Mouse (Mus musculus) hindbrain, embryonic 16.5 days (tissue): ENCODE measurements around the gene Smoc1. TPM values are rescaled to one million over a fixed set of nuclear protein-coding genes. Genes with fewer than 3 reads are reported as not detected.

ENCODE experiments used
- ATAC-seq: fragments of 200-750 bp; cut with Nextera tagmentation; 2 replicates; pipeline ENCODE4 v1.8.0; 2017; ENCODE audit warnings: moderate TSS enrichment, moderate library complexity
- H3K27ac ChIP-seq: fragments of 300-500 bp; sonication (generic); 2 replicates; pipeline ENCODE4 v1.5.1; 2014; ENCODE audit warnings: low read depth, mild to moderate bottlenecking, control low read depth, low read length, moderate library complexity
- H3K27me3 ChIP-seq: fragments of 300-500 bp; sonication (generic); replicated peaks from 2 replicates; pipeline ENCODE4 v1.6.1; 2014; ENCODE audit warnings: low read length; ENCODE audit not compliant: control insufficient read depth, insufficient read depth
- H3K36me3 ChIP-seq: fragments of 300-500 bp; sonication (generic); 2 replicates; pipeline ENCODE4 v1.6.1; 2014; ENCODE audit warnings: mild to moderate bottlenecking, low read length, moderate library complexity, mixed read lengths; ENCODE audit not compliant: control insufficient read depth, insufficient read depth
- H3K4me1 ChIP-seq: fragments of 300-500 bp; sonication (generic); 2 replicates; pipeline ENCODE4 v1.6.1; 2014; ENCODE audit warnings: low read depth, low read length; ENCODE audit not compliant: control insufficient read depth, insufficient read depth
- H3K4me2 ChIP-seq: fragments of 300-500 bp; sonication (generic); 2 replicates; pipeline ENCODE4 v1.6.1; 2014; ENCODE audit warnings: mild to moderate bottlenecking, low read length, control low read depth, moderate library complexity
- H3K4me3 ChIP-seq: fragments of 300-500 bp; sonication (generic); 2 replicates; pipeline ENCODE4 v1.5.1; 2014; ENCODE audit warnings: mild to moderate bottlenecking, low read length, control low read depth, moderate library complexity
- H3K9ac ChIP-seq: fragments of 300-500 bp; sonication (generic); 2 replicates; pipeline ENCODE4 v1.6.1; 2014; ENCODE audit warnings: low read depth, mild to moderate bottlenecking, control low read depth, low read length, moderate library complexity
- H3K9me3 ChIP-seq: fragments of 300-500 bp; sonication (generic); 2 replicates; pipeline ENCODE4 v1.6.1; 2014; ENCODE audit warnings: mild to moderate bottlenecking, low read length, moderate library complexity; ENCODE audit not compliant: control insufficient read depth
- WGBS: fragments of 180-500 bp; shearing (Covaris S2); extraction: QIAGEN DNeasy Blood & Tissue Kit; methylation state at CpG from one replicate; pipeline ENCODE4 v1.1.7; 2014; 5-methylcytosine and 5-hydroxymethylcytosine counted together
- polyA plus RNA-seq: library from polyadenylated mRNA; unstranded; fragments of >200 nt; fragmentation: Nextera tagmentation; extraction: Ambion mirVana; gene quantifications from 2 replicates; pipeline ENCODE4 v1.2.1, GENCODE M21; 2015

The Smoc1 gene
- polyA plus RNA-seq, result 34.3 and 36.3 TPM in 2 replicates

DNA sequence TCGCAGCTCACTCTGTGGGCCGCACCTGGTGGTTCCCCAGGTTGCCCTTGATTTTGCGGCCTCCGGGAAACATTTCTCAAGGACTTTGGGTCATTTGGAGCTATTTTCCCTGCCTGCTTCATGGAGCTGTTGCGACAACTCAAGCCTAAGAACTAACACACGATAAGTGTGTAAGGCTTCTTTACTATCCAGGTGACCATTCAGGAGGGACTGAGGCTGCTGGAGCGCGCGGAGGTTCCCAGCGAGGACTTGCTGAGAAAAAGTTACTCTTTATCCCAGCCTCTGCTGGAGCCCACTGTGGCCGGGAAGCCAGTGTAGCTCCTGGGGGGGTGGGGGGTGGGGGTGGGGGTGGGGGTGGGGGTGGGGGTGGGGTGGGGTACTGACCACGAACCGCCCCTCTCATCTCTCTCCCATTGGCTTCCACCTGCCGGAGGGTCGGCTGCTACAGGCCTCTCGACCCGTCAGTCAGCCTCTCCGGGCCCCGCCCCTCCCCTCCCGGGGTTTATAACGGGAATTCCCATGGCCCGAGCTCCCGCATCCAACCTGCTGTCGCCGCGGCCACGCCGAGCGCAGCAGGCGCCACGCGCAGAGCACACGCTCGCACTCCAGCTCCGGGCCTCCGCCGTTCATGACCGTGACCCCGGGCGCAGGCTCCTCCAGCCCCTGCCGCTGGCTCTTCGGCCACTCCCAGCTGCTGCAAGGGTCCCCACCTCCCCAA, at the start of gene Smoc1:
TSS of gene Smoc1 (plus strand) at position 532 of the 718 bp plus-strand sequence.
- Histone ChIP-seq H3K9ac (peak within 1 kb of the TSS; percentile 85), H3K27ac (peak within 1 kb of the TSS; percentile 73; the same call in 1 of the 2 replicates), H3K36me3 (no peaks in the 10 kb centered on the region), H3K9me3 (no peaks in the 10 kb centered on the region), H3K27me3 (no peaks in the 10 kb centered on the region), H3K4me3 (peak within 1 kb of the TSS; percentile 79), H3K4me1 (peaks cover 4% of the 10 kb centered on the region), H3K4me2 (peak within 1 kb of the TSS; percentile 82)
- ATAC-seq, result peak; percentile 95
- 4% methylated on average over 34 of the region's 42 CpGs for WGBS

DNA sequence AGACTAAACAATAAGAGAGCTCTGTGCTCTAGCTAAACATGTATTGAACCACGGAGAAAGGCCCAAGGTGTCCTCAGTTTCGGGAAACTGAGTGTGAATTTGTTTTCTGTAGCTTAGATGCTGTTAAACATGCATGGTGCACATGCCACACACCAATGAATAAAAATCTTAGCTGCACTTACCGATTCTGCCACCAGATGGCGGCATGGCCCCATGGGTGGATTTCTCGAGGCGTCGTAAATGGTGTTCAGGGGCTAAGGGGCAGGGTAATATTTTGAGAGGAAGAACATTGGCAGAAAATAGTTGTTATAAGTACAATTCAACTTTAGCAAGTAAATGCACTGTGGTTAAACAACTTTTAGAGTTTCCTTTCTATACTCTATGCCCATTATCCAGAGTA, 44.3 kb upstream of the Smoc1 start:
- Histone ChIP-seq H3K27ac (no peak overlapping the region), H3K4me2 (no peak overlapping the region), H3K27me3 (no peaks in the 10 kb centered on the region), H3K9ac (no peak overlapping the region), H3K4me3 (no peak overlapping the region), H3K4me1 (no peaks in the 10 kb centered on the region), H3K36me3 (no peaks in the 10 kb centered on the region), H3K9me3 (no peaks in the 10 kb centered on the region)
- 2% methylated on average over 7 of the region's 7 CpGs for WGBS
- ATAC-seq, result 0 out of 2 replicates have a peak, but pooled peaks have one; percentile 60

DNA sequence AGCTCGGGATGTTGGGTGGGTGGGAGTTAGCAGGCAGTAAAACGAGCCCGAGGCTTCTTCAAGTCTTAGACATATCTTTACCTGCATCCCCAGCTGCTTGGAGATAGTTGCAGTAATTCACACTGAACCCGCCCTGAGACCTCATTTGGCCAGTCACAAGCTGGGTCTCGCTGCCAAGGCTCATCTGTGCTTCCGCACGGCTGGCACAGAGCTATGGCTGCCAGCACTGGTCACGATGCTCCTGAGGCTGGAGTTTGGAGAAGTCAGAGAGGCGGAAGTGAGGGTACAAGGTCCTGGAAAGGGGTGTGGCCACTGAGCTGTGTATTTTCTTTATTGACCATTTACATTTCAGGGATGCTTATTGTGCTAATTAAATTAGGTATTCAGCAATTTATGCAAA, 42.9 kb upstream of the Smoc1 start:
- ATAC-seq, result no peak
- Histone ChIP-seq H3K36me3 (no peaks in the 10 kb centered on the region), H3K4me1 (no peaks in the 10 kb centered on the region), H3K9ac (no peak overlapping the region), H3K27ac (no peak overlapping the region), H3K9me3 (no peaks in the 10 kb centered on the region), H3K4me2 (no peak overlapping the region), H3K27me3 (no peaks in the 10 kb centered on the region), H3K4me3 (no peak overlapping the region)
- WGBS, result 72% methylated on average over 9 of the region's 9 CpGs

DNA sequence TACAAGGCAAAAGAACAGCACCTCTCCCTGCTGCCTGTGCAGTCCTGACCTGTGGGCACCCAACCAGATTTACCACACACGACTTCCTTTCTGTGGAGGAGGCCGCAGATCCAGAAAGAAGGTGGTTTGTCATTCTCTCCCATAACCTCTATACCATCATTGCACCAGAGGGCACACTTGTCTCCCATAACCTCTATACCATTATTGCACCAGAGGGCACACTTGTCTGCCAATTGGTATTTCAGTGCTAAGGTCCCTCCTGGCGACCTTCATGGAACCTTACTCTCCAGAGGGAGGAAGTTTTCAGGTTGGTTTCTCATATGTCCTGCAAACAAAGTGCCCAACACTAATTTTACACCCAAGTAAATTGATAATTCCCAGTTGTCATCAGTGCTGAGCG, 40.0 kb upstream of the Smoc1 start:
- Histone ChIP-seq H3K36me3 (no peaks in the 10 kb centered on the region), H3K9ac (no peak overlapping the region), H3K27me3 (no peaks in the 10 kb centered on the region), H3K4me1 (no peaks in the 10 kb centered on the region), H3K27ac (no peak overlapping the region), H3K4me3 (no peak overlapping the region), H3K9me3 (no peaks in the 10 kb centered on the region), H3K4me2 (no peak overlapping the region)
- no peak for ATAC-seq
- 84% methylated on average over 4 of the region's 4 CpGs for WGBS

DNA sequence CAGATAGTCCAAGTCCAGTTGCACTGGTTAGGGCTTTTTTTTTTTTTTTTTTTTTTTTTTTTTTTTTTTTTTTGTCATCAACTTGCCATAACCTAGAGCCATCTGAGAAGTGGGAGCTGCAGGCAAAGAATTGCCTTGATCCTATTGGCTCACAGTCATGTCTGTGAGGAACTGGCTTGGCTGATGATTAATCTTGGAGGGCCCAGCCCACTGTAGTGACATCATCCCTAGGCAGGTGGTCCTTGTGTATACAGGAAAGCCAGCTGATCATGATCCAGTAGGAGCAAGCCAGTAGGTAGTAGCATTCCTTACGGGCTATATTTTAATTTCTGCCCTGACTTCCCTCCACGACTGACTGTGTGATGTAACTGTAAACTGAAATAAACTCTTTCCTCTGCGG, 38.3 kb upstream of the Smoc1 start:
- no peaks in the 10 kb centered on the region for H3K9me3 ChIP-seq
- no peak overlapping the region for H3K4me3 ChIP-seq
- H3K4me2 ChIP-seq, result no peak overlapping the region
- H3K9ac ChIP-seq, result no peak overlapping the region
- no peak for ATAC-seq
- H3K27me3 ChIP-seq, result no peaks in the 10 kb centered on the region
- H3K27ac ChIP-seq, result no peak overlapping the region
- H3K4me1 ChIP-seq, result no peaks in the 10 kb centered on the region
- WGBS, result 87% methylated on average over 3 of the region's 3 CpGs
- H3K36me3 ChIP-seq, result no peaks in the 10 kb centered on the region

DNA sequence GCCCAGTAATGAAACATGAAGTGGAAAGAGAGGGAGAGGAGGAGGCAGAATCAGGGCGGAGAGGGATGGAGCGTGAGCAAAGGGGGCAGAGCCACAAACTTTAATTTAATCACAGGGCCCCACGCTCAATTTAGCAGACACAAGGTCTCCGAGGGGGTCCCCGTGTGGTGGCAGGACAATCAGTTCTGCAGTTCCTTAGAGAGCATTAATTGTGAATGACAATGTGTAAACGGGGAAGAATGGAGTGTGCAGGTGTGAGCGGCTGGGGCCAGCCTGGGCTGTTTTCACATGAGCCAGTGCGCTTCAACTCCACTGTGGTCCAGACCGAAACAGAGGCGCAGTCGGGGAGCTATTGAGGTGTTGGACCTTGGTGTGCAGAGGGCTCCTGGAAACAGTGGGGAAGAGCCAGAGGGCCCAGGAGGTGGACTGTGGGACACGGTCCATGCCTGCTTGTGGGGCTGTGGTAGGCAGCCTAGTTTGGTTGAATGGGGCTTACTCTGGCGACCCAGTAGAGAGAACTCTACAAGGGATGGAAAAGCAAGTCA, 35.6 kb upstream of the Smoc1 start:
- Histone ChIP-seq H3K36me3 (no peaks in the 10 kb centered on the region), H3K4me1 (no peaks in the 10 kb centered on the region), H3K4me3 (no peak overlapping the region), H3K27ac (no peak overlapping the region), H3K9me3 (no peaks in the 10 kb centered on the region), H3K4me2 (no peak overlapping the region), H3K9ac (no peak overlapping the region), H3K27me3 (no peaks in the 10 kb centered on the region)
- 37% methylated on average over 13 of the region's 13 CpGs for WGBS
- no peak for ATAC-seq

DNA sequence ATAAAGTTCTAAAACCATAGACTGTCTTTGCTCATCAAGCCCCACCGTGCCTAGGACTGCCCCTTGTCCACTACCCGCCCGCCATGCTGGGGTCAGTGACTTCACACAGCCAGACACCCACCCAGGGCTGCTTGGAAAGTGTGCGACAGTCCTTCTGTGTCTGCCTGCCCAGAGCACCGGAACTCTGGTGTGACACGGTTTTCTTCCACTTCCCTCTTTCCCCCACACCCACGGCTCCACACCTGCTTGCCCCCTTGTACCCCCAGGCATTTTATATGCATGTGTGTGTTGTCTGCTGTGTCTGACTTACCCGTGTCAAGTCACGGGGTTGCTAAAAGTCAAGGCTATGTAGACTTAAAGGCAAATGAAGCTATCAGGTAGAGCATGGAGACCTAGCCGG, 34.8 kb upstream of the Smoc1 start:
- H3K36me3 ChIP-seq, result no peaks in the 10 kb centered on the region
- H3K4me2 ChIP-seq, result no peak overlapping the region
- H3K9me3 ChIP-seq, result no peaks in the 10 kb centered on the region
- no peaks in the 10 kb centered on the region for H3K27me3 ChIP-seq
- H3K9ac ChIP-seq, result no peak overlapping the region
- no peak for ATAC-seq
- no peak overlapping the region for H3K4me3 ChIP-seq
- H3K27ac ChIP-seq, result no peak overlapping the region
- H3K4me1 ChIP-seq, result no peaks in the 10 kb centered on the region
- 84% methylated on average over 10 of the region's 10 CpGs for WGBS

DNA sequence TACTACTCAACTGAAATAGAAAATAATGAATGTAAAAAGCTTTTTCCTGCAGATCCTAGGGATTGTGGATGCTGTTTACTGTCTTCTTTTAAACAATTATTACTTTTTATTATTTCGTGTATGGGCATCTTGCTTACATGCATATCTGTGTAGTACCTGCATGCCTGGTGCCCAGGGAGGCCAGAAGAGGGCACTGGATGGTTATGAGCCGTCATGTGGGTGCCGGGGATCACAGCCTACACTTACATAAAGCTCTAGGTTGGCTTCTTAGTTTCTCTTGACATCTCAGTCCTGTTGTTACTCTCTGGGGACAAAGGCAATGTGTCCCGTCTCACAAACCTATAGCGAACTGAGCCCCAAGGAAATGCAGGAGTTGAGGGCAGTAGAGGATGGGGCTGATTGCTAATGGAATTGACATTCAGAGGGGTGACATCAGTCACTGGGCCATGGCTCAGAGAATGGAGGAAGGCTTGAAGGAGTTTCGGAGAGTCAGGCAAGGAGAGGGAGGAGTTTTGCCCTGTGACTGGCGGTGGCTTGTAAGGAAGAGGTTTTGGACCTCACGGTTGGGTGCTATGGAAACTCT, 34.0 kb upstream of the Smoc1 start:
- no peak overlapping the region for H3K4me2 ChIP-seq
- H3K9ac ChIP-seq, result no peak overlapping the region
- H3K9me3 ChIP-seq, result no peaks in the 10 kb centered on the region
- no peak for ATAC-seq
- H3K27ac ChIP-seq, result no peak overlapping the region
- peaks cover 2% of the 10 kb centered on the region; the same call in 1 of the 2 replicates for H3K27me3 ChIP-seq
- H3K4me1 ChIP-seq, result no peaks in the 10 kb centered on the region
- H3K36me3 ChIP-seq, result no peaks in the 10 kb centered on the region
- H3K4me3 ChIP-seq, result no peak overlapping the region
- WGBS, result 79% methylated on average over 8 of the region's 8 CpGs

DNA sequence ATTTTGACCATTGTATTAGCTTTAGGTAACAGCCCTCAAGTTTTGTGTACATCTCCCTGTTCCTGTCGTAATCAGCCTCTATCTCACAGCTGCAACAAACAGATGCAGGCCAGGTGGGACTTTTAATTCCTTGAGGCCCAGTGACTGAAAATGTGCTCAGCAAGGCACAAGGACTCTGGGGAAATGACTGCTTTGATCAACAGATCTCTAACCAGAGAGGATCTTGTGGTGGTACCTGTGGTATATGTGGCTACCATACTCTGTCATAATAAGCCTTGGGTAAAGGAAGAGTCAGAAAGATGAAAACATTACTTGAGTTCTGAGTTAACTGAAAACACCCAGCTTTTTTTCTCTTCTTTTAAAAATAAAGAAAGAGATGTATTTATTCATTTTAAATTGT, 32.8 kb upstream of the Smoc1 start:
- Histone ChIP-seq H3K36me3 (no peaks in the 10 kb centered on the region), H3K27me3 (peaks cover 3% of the 10 kb centered on the region; the same call in 1 of the 2 replicates), H3K4me3 (no peak overlapping the region), H3K27ac (no peak overlapping the region), H3K4me1 (peaks cover 4% of the 10 kb centered on the region), H3K9ac (no peak overlapping the region), H3K9me3 (no peaks in the 10 kb centered on the region), H3K4me2 (no peak overlapping the region)
- WGBS, result 79% methylated on average over 1 of the region's 1 CpGs
- ATAC-seq, result no peak
